Mouse (Mus musculus) heart, postnatal 14 days (tissue): ENCODE measurements at regions not wholly inside any gene's neighbourhood (a gene's known extent, or its start where the extent isn't known, plus 50 kb on each side); places are given as distances from the start of the nearest gene placed in this dataset.

ENCODE experiments used
- DNase-seq, 2 experiments: peaks; one replicate each; pipeline ENCODE4 v3.0.0; 2021 to 2022
- intact Hi-C: fragments of 180-260 bp; cut with DNase I; formaldehyde crosslinking; loops from one replicate; pipeline ENCODE4 v1.15.1; 2025

DNA sequence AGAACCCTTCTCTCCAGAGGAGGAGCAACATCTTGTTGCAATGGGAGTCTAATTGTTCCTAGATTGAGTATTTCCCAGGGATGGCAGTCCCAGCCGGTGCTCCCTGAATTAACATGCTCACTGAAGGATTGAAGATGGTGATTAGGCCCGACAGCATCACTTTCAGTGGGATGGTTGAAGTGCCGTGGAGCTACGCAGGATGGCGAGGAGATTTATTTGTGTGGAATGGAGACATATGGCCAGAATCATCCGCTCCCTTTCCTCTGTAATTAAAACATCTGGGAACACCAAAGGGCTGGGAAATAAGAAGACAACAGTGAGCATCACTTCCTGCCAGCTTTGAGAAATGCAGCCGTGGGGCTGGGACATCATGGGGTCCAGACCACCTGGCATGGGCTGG lies 512.4 kb downstream of the Dhx35 start:
- intact Hi-C loops: no loop called here
- DNase-seq: no peak

DNA sequence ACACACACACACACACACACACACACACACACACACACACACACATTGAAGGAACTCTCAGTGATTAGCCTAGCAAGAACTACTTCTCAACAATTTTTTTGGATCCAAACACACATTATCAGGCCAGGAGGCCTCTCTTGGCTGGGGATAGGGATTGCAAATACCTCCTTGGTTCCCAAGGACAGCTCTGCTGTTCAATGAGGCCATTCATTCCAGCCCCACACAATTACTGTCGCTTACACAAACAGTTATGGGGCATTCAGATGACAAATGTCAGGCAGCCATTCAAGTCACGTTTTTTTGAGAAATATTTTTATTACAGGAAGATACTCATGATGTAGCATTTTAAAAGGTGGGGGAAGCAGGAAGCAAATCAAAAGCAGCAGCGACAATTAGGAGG lies 540.1 kb downstream of the Dhx35 start:
- intact Hi-C loops: no loop called here
- DNase-seq: peak; percentile 3 to 23

GRCm38 (mm10) chr2:159336646-159337045 lies 542.0 kb downstream of the Dhx35 start:
- intact Hi-C loops: no loop called here
- DNase-seq: no peak

DNA sequence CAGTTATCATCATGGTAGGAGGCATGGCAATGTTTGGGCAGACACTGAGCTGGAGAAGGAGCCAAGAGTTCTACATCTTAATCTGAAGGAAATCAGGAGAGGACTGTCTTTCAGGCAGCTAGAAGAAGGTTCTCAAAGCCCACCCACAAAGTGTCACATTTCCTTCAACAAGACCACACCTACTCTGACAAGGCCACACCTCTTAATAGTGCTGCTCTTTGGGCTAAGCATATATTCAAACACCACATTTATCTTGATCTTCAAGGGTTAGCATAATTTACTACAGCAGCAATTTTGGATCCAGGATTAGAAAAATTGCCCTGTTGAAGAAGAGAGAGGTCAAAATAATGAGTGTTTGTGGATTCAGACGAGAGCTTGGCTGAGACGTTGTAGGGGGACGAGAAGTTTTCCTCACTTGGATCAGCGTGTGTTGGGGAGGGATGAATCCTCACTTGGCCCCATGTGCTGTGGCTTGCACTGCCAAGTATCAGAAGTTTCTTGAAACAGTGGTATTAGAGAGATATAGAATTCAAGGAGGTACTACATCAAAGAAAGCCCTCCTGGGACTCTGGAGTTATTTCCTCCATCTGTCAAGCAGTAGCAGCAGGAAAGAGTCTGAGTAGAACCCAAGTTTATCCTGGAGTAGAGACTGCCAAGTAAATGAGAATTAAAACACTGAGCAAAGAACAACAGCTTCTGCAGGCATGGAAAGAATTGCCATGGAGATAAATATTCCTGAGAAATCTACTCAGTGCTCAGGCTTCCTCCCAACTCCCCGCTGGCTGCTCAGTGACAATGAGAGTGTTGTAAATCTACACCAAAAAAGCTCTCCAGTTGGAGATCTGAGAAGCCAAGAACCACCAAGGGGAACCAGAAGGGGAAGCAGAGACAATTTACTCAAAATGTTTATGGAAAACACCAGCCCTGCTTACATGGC lies 549.3 kb downstream of the Dhx35 start:
- no peak for DNase-seq
- intact Hi-C loops: no loop called here

- DNase-seq: peak in 1 of 2 experiments; percentile 5
- intact Hi-C loops: loop anchor here (10.0 kb wide), 1 partner anchor 141 kb away; no protein-coding TSS in a partner anchor
Observed at GRCm38 (mm10) chr2:159354247-159354646, 559.6 kb downstream of the Dhx35 start.

DNA sequence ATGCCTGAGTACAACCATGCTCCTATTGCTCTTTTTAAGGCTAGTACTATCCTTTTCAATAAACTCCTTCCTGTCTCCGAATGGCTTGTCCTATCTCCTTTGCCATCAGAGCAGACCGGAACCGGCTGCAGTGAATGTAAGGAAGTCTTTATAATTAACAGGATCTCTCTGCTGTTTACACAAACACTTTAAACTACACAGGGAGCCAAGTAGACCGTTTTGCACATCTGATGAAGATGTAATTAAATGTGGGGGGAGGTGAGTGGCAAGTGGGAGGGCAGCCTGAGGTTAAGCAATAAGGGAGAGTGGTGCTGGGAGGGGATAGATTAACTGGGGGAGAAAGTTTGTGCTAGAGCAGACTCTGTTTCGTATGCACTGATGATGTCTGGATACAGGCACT lies 561.9 kb downstream of the Dhx35 start:
- intact Hi-C loops: loop anchor here (10.0 kb wide), 1 partner anchor 138 kb away; no protein-coding TSS in a partner anchor
- DNase-seq: peak in 1 of 2 experiments; percentile 9

DNA sequence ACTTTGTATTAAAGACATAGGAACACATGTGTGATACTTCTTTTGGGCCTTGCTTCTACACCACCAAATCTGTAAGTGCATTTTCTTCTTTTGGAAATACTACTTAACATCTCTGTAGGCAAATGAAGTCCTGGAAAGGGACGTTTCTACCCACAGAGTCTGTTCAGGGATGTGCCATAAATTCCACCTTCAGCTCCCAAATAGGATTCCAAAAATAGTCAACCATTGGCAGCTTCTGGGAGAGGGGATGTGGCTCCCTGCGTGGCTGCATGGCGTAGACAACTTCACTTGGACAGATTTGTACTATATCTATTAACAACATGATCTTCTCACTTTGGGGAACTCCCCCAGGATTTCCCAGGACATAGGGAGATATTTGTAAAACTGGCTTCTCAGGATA lies 566.8 kb downstream of the Dhx35 start:
- intact Hi-C loops: no loop called here
- no peak for DNase-seq

DNA sequence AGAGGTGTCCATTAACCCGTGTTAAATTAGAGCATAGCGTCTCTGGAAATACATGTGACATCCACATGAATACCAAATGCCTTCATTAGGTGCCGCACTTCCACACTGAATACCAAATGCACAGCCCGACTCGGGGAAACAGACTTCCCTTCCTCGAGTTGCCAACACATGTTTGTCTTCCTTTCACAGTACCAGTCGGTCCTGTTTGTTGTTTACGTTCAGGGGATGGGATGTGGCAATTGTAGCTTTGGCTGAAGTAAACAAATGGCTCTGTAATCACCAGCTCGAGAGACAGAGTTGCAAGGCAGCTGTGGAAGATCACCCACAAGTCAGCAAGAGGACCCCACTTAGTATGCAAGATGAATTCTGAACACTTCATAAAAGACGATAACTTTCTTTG lies 598.3 kb downstream of the Dhx35 start:
- DNase-seq: no peak
- intact Hi-C loops: no loop called here

DNA sequence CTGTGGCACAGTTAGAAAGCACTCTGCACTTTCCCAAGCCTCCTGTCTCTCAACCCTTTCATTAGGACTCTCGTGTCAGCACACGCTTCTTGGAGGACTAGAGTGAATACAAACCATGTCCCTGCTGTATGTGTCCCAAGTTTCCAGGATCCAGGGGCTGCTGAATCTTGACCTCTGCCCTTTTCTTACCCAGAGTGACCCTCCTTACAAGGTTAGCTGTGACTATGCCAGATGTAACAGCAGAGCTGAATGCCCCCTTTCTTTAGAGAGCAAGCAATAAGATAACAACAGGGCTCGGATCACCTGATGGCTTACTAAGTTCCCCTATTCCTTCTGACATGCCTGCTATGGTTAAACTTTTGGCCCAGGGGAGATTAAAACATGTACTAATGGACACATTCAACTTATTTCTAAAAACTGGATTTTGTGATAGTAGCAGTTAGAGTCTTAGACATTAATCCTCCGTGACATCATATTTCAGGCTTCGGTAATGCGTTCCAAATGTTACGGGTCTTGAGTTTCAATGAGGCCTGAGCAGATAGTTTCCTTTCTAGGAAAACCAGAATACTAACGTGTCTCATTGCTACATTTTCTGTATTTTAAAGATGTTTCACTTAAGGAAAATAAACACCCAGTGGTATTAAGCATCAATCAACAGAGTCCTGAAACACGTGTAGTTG lies 607.0 kb downstream of the Dhx35 start:
- intact Hi-C loops: no loop called here
- no peak for DNase-seq

GRCm38 (mm10) chr2:159404940-159405339 lies 610.3 kb downstream of the Dhx35 start:
- DNase-seq: no peak
- intact Hi-C loops: no loop called here

DNA sequence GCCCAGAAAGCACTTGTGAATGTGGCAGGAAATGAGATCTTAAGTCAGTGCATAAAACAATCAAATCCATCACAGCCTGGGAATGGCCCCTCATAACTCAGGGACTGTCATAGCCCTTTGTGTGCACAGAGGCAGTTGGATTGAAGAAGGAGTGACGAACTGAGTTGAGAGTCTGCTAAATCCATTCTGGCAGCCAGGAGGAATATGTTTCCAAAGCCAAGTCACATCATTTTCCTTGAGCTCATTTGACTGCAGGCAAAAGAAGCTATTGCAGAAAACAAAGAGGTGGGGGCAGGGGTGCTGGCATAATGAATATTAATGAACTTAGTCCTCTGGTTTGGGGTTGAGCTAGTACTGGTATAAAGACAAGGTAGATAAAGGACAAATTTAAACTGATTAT lies 620.0 kb downstream of the Dhx35 start:
- DNase-seq: peak in 1 of 2 experiments; percentile 10
- intact Hi-C loops: no loop called here

DNA sequence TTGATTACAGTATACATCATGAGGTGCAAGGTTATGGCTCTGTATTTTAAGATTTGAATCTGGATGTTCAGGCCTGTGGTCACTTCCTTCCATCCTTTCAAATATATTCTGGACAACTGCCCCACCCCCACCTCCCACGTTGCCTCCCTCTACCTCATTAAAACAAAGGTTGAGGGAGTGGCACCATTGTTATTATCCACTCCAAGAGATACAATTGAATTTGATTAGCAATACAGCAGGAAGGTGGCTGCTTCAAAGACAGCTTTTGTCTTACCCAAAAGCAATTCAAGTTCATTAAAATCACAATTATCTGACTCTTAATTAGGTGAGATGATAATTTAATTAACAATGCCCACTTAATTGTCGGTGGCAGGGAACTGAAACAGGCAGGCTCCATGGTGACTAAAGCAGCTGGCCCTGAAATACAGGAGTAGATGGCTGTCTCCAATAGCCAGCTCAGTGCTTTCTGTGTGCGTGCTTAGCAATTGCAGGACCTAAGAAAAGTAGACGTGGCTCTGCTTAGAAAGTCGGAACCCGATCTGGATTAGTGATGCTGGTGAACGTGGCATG lies 623.8 kb downstream of the Dhx35 start:
- no peak for DNase-seq
- intact Hi-C loops: no loop called here

- intact Hi-C loops: no loop called here
Observed at GRCm38 (mm10) chr2:159422281-159422937, 627.8 kb downstream of the Dhx35 start.

DNA sequence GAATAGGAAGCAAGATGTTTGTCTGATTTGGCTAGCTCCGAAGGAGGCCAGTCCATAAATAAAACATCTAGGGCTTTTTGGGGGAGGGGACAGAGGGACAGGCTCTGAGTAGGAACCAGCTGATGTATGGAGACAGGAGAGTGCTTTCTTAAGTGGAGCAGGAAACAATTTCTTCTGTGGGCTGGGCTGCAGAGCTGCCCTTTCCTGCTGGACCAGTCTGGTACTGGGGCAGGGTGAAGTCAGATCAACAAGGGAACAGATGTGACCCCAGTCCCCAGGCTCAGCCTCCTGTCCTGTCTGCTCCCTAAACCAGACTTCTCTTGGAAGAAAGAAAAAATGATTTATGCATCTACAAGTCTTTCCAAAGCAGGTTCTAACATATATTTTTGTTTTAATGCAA lies 633.6 kb downstream of the Dhx35 start:
- no peak for DNase-seq
- intact Hi-C loops: no loop called here

More at GRCm38 (mm10) chr2:159422281-159422937, 627.8 kb downstream of the Dhx35 start:
- DNase-seq: peak; percentile 38 to 51

DNA sequence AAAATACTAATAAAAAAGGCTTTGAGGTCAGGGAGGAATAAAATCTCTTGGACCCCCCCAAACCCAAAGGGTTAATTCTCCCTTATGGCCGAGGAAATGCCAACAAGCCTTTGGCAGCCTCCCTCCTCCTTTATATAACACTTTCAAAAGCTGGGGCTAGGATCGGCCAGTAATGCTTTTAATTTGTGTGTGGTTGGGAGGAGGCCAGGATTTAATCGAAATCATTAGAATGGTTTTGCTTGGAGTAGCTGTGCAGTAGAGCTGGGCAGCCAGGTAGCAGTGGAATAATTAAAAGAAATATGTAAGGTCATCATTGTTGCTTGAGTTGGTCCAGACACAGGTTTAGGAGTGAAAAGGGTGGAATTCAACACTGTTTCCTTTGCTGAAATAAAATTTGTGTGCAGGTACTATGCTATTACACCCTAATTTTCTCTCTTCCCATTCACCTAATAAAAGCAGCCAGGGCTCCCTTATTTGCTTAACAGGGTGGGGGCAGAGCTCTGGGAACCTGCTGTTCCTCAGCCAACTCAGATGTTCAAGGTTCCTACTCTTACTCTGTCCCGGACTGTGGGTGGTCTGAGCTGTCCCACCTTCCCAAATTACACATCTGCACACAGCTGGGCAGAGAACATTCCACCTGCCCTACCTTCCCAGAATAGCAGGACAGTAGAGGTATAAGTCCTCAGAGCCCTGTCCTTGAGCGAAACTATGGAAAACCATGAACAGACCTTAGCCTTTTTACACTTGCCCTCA lies 636.1 kb downstream of the Dhx35 start:
- no peak for DNase-seq
- intact Hi-C loops: no loop called here

DNA sequence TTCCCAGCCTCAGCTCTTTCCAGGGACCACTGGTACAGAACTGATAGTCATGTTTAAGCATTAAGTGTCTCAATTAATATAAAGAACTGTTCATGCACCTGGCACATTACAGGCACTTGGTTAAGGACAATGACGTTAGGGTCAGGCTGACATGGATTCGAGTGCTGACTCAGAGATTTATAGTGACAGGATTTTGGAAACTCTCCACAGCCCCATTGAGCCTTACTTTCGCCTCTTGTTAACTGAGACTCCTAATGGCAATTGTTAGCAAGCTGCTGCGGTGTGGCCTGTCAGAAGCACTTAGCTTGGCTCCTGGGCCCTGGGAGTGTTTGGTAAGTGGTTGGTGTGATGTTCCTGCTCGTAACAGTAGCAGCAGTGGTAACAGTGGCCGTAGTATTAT lies 644.4 kb downstream of the Dhx35 start:
- DNase-seq: no peak
- intact Hi-C loops: no loop called here

DNA sequence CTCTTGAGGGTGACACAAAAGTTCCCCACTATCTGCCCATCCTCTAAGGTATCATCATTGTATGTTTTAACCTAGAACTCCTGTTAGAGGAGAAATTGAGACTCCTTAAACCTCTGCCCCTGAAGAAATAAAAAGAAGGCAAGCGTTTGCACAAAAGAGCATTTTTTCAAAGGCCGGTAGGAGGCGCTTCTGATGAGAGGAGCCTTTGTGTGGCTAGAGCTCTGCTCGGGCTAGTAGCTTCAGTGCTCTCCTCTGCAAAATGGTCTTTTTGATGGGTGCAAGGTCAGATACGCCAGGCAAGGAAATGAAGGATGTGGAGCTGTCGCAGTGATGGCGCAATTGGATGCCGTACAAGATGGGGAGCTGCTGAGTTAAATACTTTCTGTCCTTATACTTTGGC lies 649.0 kb downstream of the Dhx35 start:
- intact Hi-C loops: no loop called here
- peak; percentile 26 to 45 for DNase-seq

DNA sequence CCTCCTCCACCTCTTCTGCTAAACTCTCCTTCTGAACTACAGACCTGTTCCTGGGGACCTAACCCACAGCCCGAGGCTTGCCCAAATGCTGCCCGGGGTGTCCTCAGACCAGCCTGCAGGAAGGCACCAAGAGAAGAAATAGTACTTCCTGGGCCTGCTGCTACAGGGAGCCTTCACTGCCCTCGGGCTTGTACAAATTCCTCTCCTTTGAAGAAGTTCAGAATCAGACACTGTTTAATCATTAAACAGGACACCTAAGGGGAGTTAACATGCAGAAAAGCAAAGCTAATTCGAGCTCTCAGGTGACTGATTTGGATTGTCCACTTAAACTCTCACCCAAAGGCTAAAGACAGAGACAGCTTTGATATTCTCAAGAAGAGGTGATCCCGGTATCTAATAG lies 651.8 kb downstream of the Dhx35 start:
- DNase-seq: no peak
- intact Hi-C loops: no loop called here

- no peak for DNase-seq
- intact Hi-C loops: no loop called here
Observed at GRCm38 (mm10) chr2:159446886-159447285, 652.3 kb downstream of the Dhx35 start.

DNA sequence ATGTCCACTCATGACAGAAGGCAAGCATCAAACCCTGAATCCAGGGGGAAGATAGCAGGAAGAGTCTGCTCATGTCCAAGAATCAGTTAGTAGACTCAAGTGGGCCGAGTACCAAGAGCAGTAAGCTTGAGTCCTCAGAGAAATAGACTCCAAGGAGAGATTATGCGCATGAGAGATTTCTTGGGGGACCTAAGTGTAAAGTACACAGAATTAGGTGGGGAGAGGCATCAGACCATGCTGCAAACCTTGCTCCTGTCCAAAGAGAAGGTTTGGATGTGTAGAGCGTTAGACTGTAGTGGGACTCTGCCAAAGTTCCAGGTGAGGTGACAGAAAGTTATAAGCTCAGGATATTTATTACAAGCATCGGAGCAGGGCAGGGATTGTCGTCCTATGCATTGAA lies 654.4 kb downstream of the Dhx35 start:
- intact Hi-C loops: no loop called here
- no peak for DNase-seq
